Mouse (Mus musculus) T-helper 1 cell (primary cell): ENCODE measurements around the gene Itgb8.

Experiments used
- in situ Hi-C: fragments of 300-600 bp; cut with MboI, MseI; formaldehyde crosslinking; loops from one replicate; pipeline ENCODE4 v1.15.1; 2025; ENCODE audit warnings: high pct_unique_total_duplicates

The Itgb8 gene

GRCm38 (mm10) chr12:119146031-119146430 lies 92.6 kb downstream of the Itgb8 start:
- in situ Hi-C loops: no loop called here

GRCm38 (mm10) chr12:119137946-119138345 lies 100.7 kb downstream of the Itgb8 start:
- in situ Hi-C loops: loop anchor here (10.0 kb wide), 1 partner anchor 63 kb away; no protein-coding TSS in a partner anchor

- in situ Hi-C loops: no loop called here
Measured at GRCm38 (mm10) chr12:119113522-119114135, 125.0 kb downstream of the Itgb8 start.

- in situ Hi-C loops: no loop called here
Measured at GRCm38 (mm10) chr12:119110091-119110490, 128.5 kb downstream of the Itgb8 start.
